Mouse (Mus musculus) lung, adult 2 months (tissue): ENCODE data around the gene Serpina3i.

Source experiments
- CTCF ChIP-seq: fragments of 200-500 bp; IDR thresholded peaks from 2 replicates; pipeline ENCODE4 v1.5.1; 2011; ENCODE audit warnings: mild to moderate bottlenecking, low read length, control low read depth; ENCODE audit not compliant: insufficient read depth
- POLR2A ChIP-seq: fragments of 200-500 bp; IDR thresholded peaks from 2 replicates; pipeline ENCODE4 v1.6.1; 2011; ENCODE audit warnings: low read depth, mild to moderate bottlenecking, control low read depth, low read length, borderline replicate concordance; ENCODE audit errors: extremely low read depth

DNA sequence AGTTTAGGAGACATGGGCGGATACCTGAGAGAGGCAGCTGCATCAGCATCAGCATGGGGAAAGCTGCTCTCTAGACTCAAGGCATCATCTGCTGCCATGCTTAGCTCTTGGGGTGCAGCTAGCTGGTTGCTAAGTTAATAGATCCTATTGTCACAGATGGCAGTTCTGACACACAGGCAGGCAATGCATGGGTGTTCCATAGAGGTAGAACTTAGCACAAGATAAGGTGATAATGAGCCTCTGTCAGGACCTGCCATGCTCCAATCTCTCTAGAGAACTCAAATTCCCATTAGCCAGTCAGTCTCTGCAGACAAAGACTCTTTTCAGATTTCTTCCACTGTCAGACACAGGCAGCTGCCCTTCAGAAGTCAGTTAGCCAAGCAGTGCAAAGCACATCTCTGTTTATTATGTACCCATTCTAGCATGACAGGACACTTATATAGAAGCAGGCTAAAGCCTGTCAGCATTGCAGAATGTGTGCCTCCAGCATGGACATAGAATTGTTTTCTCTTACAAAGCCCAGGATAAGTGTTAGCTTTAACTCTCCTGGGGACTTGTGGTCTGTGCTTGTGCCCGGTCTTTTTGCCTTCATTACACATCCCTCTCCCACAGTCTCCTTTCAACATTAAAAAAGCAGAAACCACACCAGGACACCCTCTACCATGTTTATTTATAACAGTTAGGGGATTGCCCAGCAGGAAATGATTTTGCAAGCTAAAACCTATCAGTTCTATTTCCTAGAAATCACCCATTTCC lies 49.1 kb upstream of the Serpina3i start:
- TF ChIP-seq CTCF = no peak
- TF ChIP-seq POLR2A = no peak
